Mouse (Mus musculus) brain, adult 2 months (tissue): ENCODE data around the gene Apbb1.
A peak's percentile ranks its signal among the peaks of the same experiment; 100 is the strongest.

Experiments
- DNase-seq: peaks from one replicate; pipeline ENCODE4 v3.0.0; 2011; ENCODE audit warnings: low read depth, low spot score

Gene Apbb1

GRCm38 (mm10) chr7:105570756-105571155 lies 10.7 kb downstream of the Apbb1 start:
- no peak for DNase-seq

GRCm38 (mm10) chr7:105569512-105570496 lies 11.6 kb downstream of the Apbb1 start:
- DNase-seq = peak; percentile 98

- peak; percentile 98 for DNase-seq
These were observed 12.4 kb downstream of the Apbb1 start for GRCm38 (mm10) chr7:105568988-105569471.

GRCm38 (mm10) chr7:105568583-105568982 lies 12.9 kb downstream of the Apbb1 start:
- DNase-seq = peak; percentile 94

GRCm38 (mm10) chr7:105565071-105565836 lies 16.2 kb downstream of the Apbb1 start:
- DNase-seq = peak; percentile 79

GRCm38 (mm10) chr7:105563367-105563766 lies 18.1 kb downstream of the Apbb1 start:
- peak; percentile 59 for DNase-seq

- no peak for DNase-seq
These were observed 19.1 kb downstream of the Apbb1 start for GRCm38 (mm10) chr7:105562317-105562716.

GRCm38 (mm10) chr7:105559016-105559415 lies 22.4 kb downstream of the Apbb1 start:
- DNase-seq = peak; percentile 87

- DNase-seq = peak; percentile 55
These were observed 23.8 kb downstream of the Apbb1 start for GRCm38 (mm10) chr7:105557671-105558070.

GRCm38 (mm10) chr7:105556406-105556805 lies 25.0 kb downstream of the Apbb1 start:
- DNase-seq = no peak

GRCm38 (mm10) chr7:105555571-105555970 lies 25.9 kb downstream of the Apbb1 start:
- DNase-seq = no peak

- DNase-seq = peak; percentile 99
These were observed 27.1 kb downstream of the Apbb1 start, which contains the start of gene Smpd1 for GRCm38 (mm10) chr7:105554212-105554942. Gene Smpd1 (plus strand): TSS chr7:105554360.

GRCm38 (mm10) chr7:105553456-105554211 lies 27.8 kb downstream of the Apbb1 start:
- DNase-seq = no peak

GRCm38 (mm10) chr7:105549035-105549434 lies 32.4 kb downstream of the Apbb1 start:
- peak; percentile 89 for DNase-seq

GRCm38 (mm10) chr7:105547970-105548369 lies 33.5 kb downstream of the Apbb1 start:
- no peak for DNase-seq

- DNase-seq = no peak
These were observed 35.5 kb downstream of the Apbb1 start for GRCm38 (mm10) chr7:105545986-105546385.

- DNase-seq = peak; percentile 26
These were observed 47.3 kb downstream of the Apbb1 start for GRCm38 (mm10) chr7:105534162-105534561.

GRCm38 (mm10) chr7:105528094-105528493 lies 53.4 kb downstream of the Apbb1 start:
- no peak for DNase-seq

- DNase-seq = peak; percentile 57
These were observed 54.0 kb downstream of the Apbb1 start for GRCm38 (mm10) chr7:105527306-105527937.

GRCm38 (mm10) chr7:105524222-105524621 lies 57.2 kb downstream of the Apbb1 start:
- DNase-seq = no peak
